In the genomic region with DNA sequence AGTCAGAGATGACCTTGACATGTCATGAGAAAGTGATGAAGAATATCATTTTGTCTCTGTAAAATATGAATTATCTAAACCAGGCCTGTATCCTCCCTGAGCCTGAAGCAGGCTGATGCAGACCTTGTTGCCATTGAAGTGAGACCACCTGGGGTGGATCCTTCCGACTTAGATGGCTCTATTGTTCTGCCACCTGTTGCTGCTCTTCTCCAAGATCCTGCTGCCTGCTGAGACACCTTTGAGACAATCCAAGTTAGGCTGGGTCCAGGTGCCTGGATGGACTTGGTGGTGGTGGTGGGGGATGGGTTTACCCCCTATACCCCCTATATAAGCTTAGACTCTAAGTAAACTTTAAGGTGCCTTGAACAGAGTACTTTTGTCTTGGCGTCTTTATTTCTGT, we compare ENCODE assay signal across 28 mouse cellular contexts. TPM values are rescaled to one million over a fixed set of nuclear protein-coding genes. Genes with fewer than 3 reads are reported as not detected.
A peak's percentile ranks its signal among the peaks of the same experiment; 100 is the strongest.
DNase-seq lines count a peak whose midpoint lies in the region; ATAC-seq and TF ChIP-seq lines count a peak whose summit lies in the region.
"Had no signal": no experiment of that assay in that cellular context is flagged by ENCODE, and none has a peak within 500 bp of the region (broad histone marks: within the 10 kb centered on the region; RNA-seq: fewer than 3 reads in every experiment).

No protein-coding gene starts in this region.

- no peak overlapping the region for H3K9ac ChIP-seq in ES-E14 (ENCODE audit: insufficient read depth, low read depth, low read length, poor library complexity, severe bottlenecking)
- H3K9ac ChIP-seq in midbrain, embryonic 14.5 days (replicated peaks; ENCODE audit: low read length) = no peak overlapping the region
- H3K9ac ChIP-seq: embryonic facial prominence, embryonic 13.5 days; embryonic facial prominence, embryonic 15.5 days; forebrain, embryonic 12.5 days had no signal

- no peak for TF ChIP-seq CTCF in kidney, adult 2 months (conservative IDR thresholded peaks at IDR 0.05; ENCODE audit: insufficient read depth, insufficient read length, low read depth, low read length)

- intact Hi-C loops in heart, postnatal 36 days (cut with DNase I) = no loop called here

- ATAC-seq in midbrain, embryonic 14.5 days (ENCODE audit: low FRiP score, low TSS enrichment) = no peak
- ATAC-seq: activated CD4-positive, CD25-positive, alpha-beta regulatory T cell, adult 4 months; CD4-positive, CD25-positive, alpha-beta regulatory T cell, adult 4 months; forebrain, embryonic 14.5 days; forebrain, embryonic 16.5 days had no signal

- no peaks in the 10 kb centered on the region for H3K9me3 ChIP-seq in ES-E14 (ENCODE audit: control insufficient read depth, insufficient read depth, low read depth, low read length)
- no peaks in the 10 kb centered on the region for H3K9me3 ChIP-seq in midbrain, embryonic 10.5 days (replicated peaks)
- no peaks in the 10 kb centered on the region for H3K9me3 ChIP-seq in midbrain, embryonic 14.5 days (ENCODE audit: control insufficient read depth, low read length)
- H3K9me3 ChIP-seq: embryonic facial prominence, embryonic 13.5 days; embryonic facial prominence, embryonic 15.5 days; forebrain, embryonic 10.5 days; forebrain, embryonic 12.5 days had no signal

- peak; percentile 16 for DNase-seq in heart, adult 11 months
- no peak for DNase-seq in heart, postnatal 36 days
- DNase-seq in ES-E14 (ENCODE audit: low read depth, low spot score) = peak; percentile 71
- peak; percentile 34 for DNase-seq in WW6 (ENCODE audit: low read depth, low spot score)
- no peak for DNase-seq in kidney, adult 2 months
- DNase-seq in midbrain, embryonic 10.5 days (ENCODE audit: low spot score) = no peak
- no peak for DNase-seq in midbrain, embryonic 14.5 days
- DNase-seq: adrenal gland, adult 8-10 months; adrenal gland, postnatal 14 days; adrenal gland, postnatal 36 days; B cell, adult 2 months; cerebellum, adult 11 months; cerebellum, adult 18-20 months; cerebellum, adult 8-10 months; cerebellum, adult 9-11 months; cerebellum, postnatal 14 days; cerebellum, postnatal 36 days; embryo, embryonic 11 days had no signal

- H3K27me3 ChIP-seq in kidney, adult 2 months (replicated peaks; ENCODE audit: control insufficient read depth, insufficient read depth, low read length) = no peaks in the 10 kb centered on the region
- H3K27me3 ChIP-seq in midbrain, embryonic 10.5 days (ENCODE audit: low read depth, poor library complexity, severe bottlenecking) = no peaks in the 10 kb centered on the region
- no peaks in the 10 kb centered on the region for H3K27me3 ChIP-seq in midbrain, embryonic 14.5 days (ENCODE audit: control insufficient read depth, insufficient read depth, low read length)
- H3K27me3 ChIP-seq: CH12.LX; embryonic facial prominence, embryonic 13.5 days; embryonic facial prominence, embryonic 15.5 days; forebrain, embryonic 12.5 days had no signal

- H3K36me3 ChIP-seq in ES-E14 (ENCODE audit: control insufficient read depth, insufficient read depth, low read length, poor library complexity, severe bottlenecking) = no peaks in the 10 kb centered on the region
- no peaks in the 10 kb centered on the region for H3K36me3 ChIP-seq in kidney, adult 2 months (ENCODE audit: control insufficient read depth, insufficient read depth, low read length)
- H3K36me3 ChIP-seq in midbrain, embryonic 10.5 days = no peaks in the 10 kb centered on the region
- no peaks in the 10 kb centered on the region for H3K36me3 ChIP-seq in midbrain, embryonic 14.5 days (ENCODE audit: control insufficient read depth, insufficient read depth, low read length)
- H3K36me3 ChIP-seq: embryonic facial prominence, embryonic 13.5 days; embryonic facial prominence, embryonic 15.5 days; forebrain, embryonic 10.5 days; forebrain, embryonic 12.5 days had no signal

- no peak for TF ChIP-seq POLR2A in kidney, adult 2 months (IDR thresholded peaks at IDR 0.05; ENCODE audit: low read depth, low read length)

- WGBS in kidney, adult 2 months = 50% methylated on average over 2 of the region's 2 CpGs
- 21% methylated on average over 2 of the region's 2 CpGs for WGBS in midbrain, embryonic 10.5 days
- WGBS in midbrain, embryonic 14.5 days = 14% methylated on average over 2 of the region's 2 CpGs

- in situ Hi-C loops in ES-E14 (cut with MboI; ENCODE audit: low sequenced_read_pairs in 2 of 2, unreplicated experiment in 2 of 2) = no loop called here

- H3K4me2 ChIP-seq in midbrain, embryonic 14.5 days (ENCODE audit: low read length) = no peak overlapping the region
- H3K4me2 ChIP-seq: embryonic facial prominence, embryonic 13.5 days; embryonic facial prominence, embryonic 15.5 days; forebrain, embryonic 12.5 days had no signal

- no peak overlapping the region for H3K4me3 ChIP-seq in ES-E14 (ENCODE audit: insufficient read depth in 1 of 2, low read depth in 1 of 2, low read length in 2 of 2, poor library complexity in 1 of 2, severe bottlenecking in 1 of 2)
- H3K4me3 ChIP-seq in kidney, adult 2 months (ENCODE audit: insufficient read depth, low read depth, low read length) = no peak overlapping the region
- H3K4me3 ChIP-seq in midbrain, embryonic 10.5 days = no peak overlapping the region
- no peak overlapping the region for H3K4me3 ChIP-seq in midbrain, embryonic 14.5 days (replicated peaks; ENCODE audit: low read depth, low read length)
- H3K4me3 ChIP-seq: embryonic facial prominence, embryonic 13.5 days; embryonic facial prominence, embryonic 15.5 days; erythroblast, embryonic 14.5 days; forebrain, embryonic 10.5 days; forebrain, embryonic 12.5 days had no signal

- peaks cover 3 to 10% of the 10 kb centered on the region in 2 experiments; a peak in 3 of 4 replicates for H3K4me1 ChIP-seq in ES-E14 (ENCODE audit: control insufficient read depth in 2 of 2, insufficient read depth in 2 of 2, low read length in 2 of 2, poor library complexity in 1 of 2)
- no peaks in the 10 kb centered on the region for H3K4me1 ChIP-seq in kidney, adult 2 months (ENCODE audit: control insufficient read depth, insufficient read depth, low read length)
- H3K4me1 ChIP-seq in midbrain, embryonic 10.5 days = no peaks in the 10 kb centered on the region
- H3K4me1 ChIP-seq in midbrain, embryonic 14.5 days (ENCODE audit: control insufficient read depth, insufficient read depth, low read length) = no peaks in the 10 kb centered on the region
- H3K4me1 ChIP-seq: embryonic facial prominence, embryonic 13.5 days; embryonic facial prominence, embryonic 15.5 days; forebrain, embryonic 10.5 days; forebrain, embryonic 12.5 days had no signal

- no peak overlapping the region for H3K27ac ChIP-seq in ES-E14 (ENCODE audit: insufficient read depth, low read depth, low read length, poor library complexity, severe bottlenecking)
- H3K27ac ChIP-seq in kidney, adult 2 months (ENCODE audit: insufficient read depth, low read depth, low read length) = no peak overlapping the region
- no peak overlapping the region for H3K27ac ChIP-seq in midbrain, embryonic 10.5 days (replicated peaks)
- H3K27ac ChIP-seq in midbrain, embryonic 14.5 days (replicated peaks; ENCODE audit: low read depth, low read length) = no peak overlapping the region
- H3K27ac ChIP-seq: embryonic facial prominence, embryonic 13.5 days; embryonic facial prominence, embryonic 15.5 days; forebrain, embryonic 10.5 days; forebrain, embryonic 12.5 days had no signal

TF ChIP-seq in ES-E14, 5 proteins besides CTCF, POLR2A, EP300 and RAD21:
- TF ChIP-seq CHD2 (IDR thresholded peaks at IDR 0.05; ENCODE audit: low read depth, low read length) = no peak; the same call in 1 of the 2 replicates
- no peak for TF ChIP-seq MAFK (IDR thresholded peaks at IDR 0.05; ENCODE audit: insufficient read depth, low read depth, low read length)
- no peak for TF ChIP-seq ZC3H11A (IDR thresholded peaks at IDR 0.05; ENCODE audit: borderline replicate concordance, low read depth, low read length)
- TF ChIP-seq HCFC1 (IDR thresholded peaks at IDR 0.05; ENCODE audit: borderline replicate concordance, insufficient read depth, low read length) = no peak
- no peak for TF ChIP-seq ZNF384 (IDR thresholded peaks at IDR 0.05; ENCODE audit: low read depth, low read length)

RNA-seq across cellular contexts. Expression of a gene that starts 39.7 kb away (rescaled TPM):
- 10 to 100 TPM; 11.4 to 12.0 TPM for total RNA-seq in heart, postnatal 36 days (2021)
- total RNA-seq in ES-E14 (2012; rRNA removed) = 6.1 and 6.6 TPM in 2 replicates
- 2.7 and 2.8 TPM in 2 replicates for polyA plus RNA-seq in kidney, adult 2 months (2012; rRNA removed)
- 9.3 and 11.0 TPM in 2 replicates for polyA plus RNA-seq in midbrain, embryonic 10.5 days (2016; fragmentation: Nextera tagmentation; extraction: Ambion mirVana)
- 12.1 and 13.6 TPM in 2 replicates for polyA plus RNA-seq in midbrain, embryonic 14.5 days (2014; fragmentation: Nextera tagmentation; extraction: Ambion mirVana)

Comparison
In these comparisons a context has a peak if more than half of its experiments do, and no peak if none do; other contexts are left out.
1. DNase-seq: peak in heart, adult 11 months (single experiment), ES-E14 (single experiment) and WW6 (single experiment); none in heart, postnatal 36 days (0 of 2), kidney, adult 2 months (single experiment), midbrain, embryonic 10.5 days (single experiment) and midbrain, embryonic 14.5 days (single experiment).